Mouse (Mus musculus) c-Kit-negative CD71-positive TER-119-positive erythroid progenitor cells, embryonic 14.5 days (primary cell): ENCODE measurements around the gene Crb1.

ENCODE experiments used
- DNase-seq: peaks from one replicate; pipeline ENCODE4 v3.0.0-alpha.2; 2013; ENCODE audit warnings: low read depth, low spot score

The Crb1 gene

GRCm38 (mm10) chr1:139224309-139224949 is 152.5 kb downstream of the Crb1 start:
- no peak for DNase-seq

- no peak for DNase-seq
These were observed 153.1 kb downstream of the Crb1 start for GRCm38 (mm10) chr1:139223804-139224203.

GRCm38 (mm10) chr1:139215311-139215710 is 161.6 kb downstream of the Crb1 start:
- no peak for DNase-seq

GRCm38 (mm10) chr1:139210505-139210904 is 166.4 kb downstream of the Crb1 start:
- DNase-seq, result no peak

- no peak for DNase-seq
These were observed 167.1 kb downstream of the Crb1 start for GRCm38 (mm10) chr1:139209796-139210195.

GRCm38 (mm10) chr1:139206259-139206658 is 170.6 kb downstream of the Crb1 start:
- no peak for DNase-seq

GRCm38 (mm10) chr1:139203026-139203425 is 173.9 kb downstream of the Crb1 start:
- DNase-seq, result no peak

- no peak for DNase-seq
These were observed 182.4 kb downstream of the Crb1 start for GRCm38 (mm10) chr1:139194428-139195028.

GRCm38 (mm10) chr1:139194011-139194410 is 182.9 kb downstream of the Crb1 start:
- no peak for DNase-seq

GRCm38 (mm10) chr1:139192635-139193034 is 184.3 kb downstream of the Crb1 start:
- no peak for DNase-seq

- DNase-seq, result no peak
These were observed 196.3 kb downstream of the Crb1 start for GRCm38 (mm10) chr1:139180481-139181149.

- DNase-seq, result no peak
These were observed 197.2 kb downstream of the Crb1 start for GRCm38 (mm10) chr1:139179707-139180106.

GRCm38 (mm10) chr1:139174058-139174832 is 202.7 kb downstream of the Crb1 start:
- no peak for DNase-seq

- no peak for DNase-seq
These were observed 214.1 kb downstream of the Crb1 start for GRCm38 (mm10) chr1:139162814-139163213.

- no peak for DNase-seq
These were observed 215.3 kb downstream of the Crb1 start for GRCm38 (mm10) chr1:139161619-139162018.

GRCm38 (mm10) chr1:139156397-139156796 is 220.5 kb downstream of the Crb1 start:
- peak; percentile 4 for DNase-seq

GRCm38 (mm10) chr1:139153493-139153892 is 223.4 kb downstream of the Crb1 start:
- no peak for DNase-seq

- DNase-seq, result no peak
These were observed 223.9 kb downstream of the Crb1 start for GRCm38 (mm10) chr1:139153006-139153405.
